Mouse (Mus musculus) G1E (cell line): ENCODE measurements around the gene Myo16.

Experiments used
- CTCF ChIP-seq: IDR thresholded peaks from 2 replicates; pipeline ENCODE4 v1.5.1; 2012; ENCODE audit warnings: low read depth, low read length, inconsistent platforms, mixed read lengths
- GATA1 ChIP-seq: IDR thresholded peaks from 2 replicates; pipeline ENCODE4 v1.6.1; 2012; ENCODE audit warnings: borderline replicate concordance, low read length, inconsistent platforms, mixed read lengths
- TAL1 ChIP-seq: conservative IDR thresholded peaks from 2 replicates; pipeline ENCODE4 v1.6.1; 2012; ENCODE audit warnings: low read depth, low read length, inconsistent platforms, mixed read lengths

DNA sequence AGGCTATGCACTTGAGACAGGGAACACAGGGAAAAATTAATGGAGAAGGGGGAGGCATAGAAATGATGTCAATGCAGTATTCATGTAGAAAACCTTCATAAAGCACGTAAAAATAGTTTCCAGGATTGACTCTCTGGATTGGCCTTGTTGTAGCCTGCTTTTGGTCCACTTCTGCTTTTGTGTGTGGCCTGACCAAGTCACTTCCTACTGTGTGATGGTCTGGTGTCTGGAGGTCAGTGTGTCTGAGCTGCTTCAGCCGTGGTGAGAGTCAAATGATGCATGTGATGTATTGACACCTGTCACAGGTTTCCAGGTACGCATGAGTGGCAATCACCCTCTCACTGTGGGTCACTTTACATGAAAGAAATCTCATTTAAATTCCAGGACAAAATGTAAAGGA is 16.2 kb downstream of the Myo16 start:
- TF ChIP-seq TAL1 (no peak), CTCF (no peak), GATA1 (no peak)
